Mouse (Mus musculus) midbrain, embryonic 14.5 days (tissue): ENCODE results near the gene Sell. TPM values are rescaled to one million over a fixed set of nuclear protein-coding genes. Genes with fewer than 3 reads are reported as not detected.

Source experiments
- ATAC-seq: fragments of 200-750 bp; cut with Nextera tagmentation; 2 replicates; pipeline ENCODE4 v1.8.0; 2017; ENCODE audit warnings: moderate number of reproducible peaks, moderate library complexity; ENCODE audit not compliant: low FRiP score, low TSS enrichment
- DNase-seq: peaks from one replicate; pipeline ENCODE4 v3.0.0-alpha.2; 2015
- H3K27ac ChIP-seq: fragments of 300-500 bp; sonication (generic); replicated peaks from 2 replicates; pipeline ENCODE4 v1.5.1; 2014; ENCODE audit warnings: mild to moderate bottlenecking, low read depth, low read length, moderate library complexity
- H3K27me3 ChIP-seq: fragments of 300-500 bp; sonication (generic); 2 replicates; pipeline ENCODE4 v1.6.1; 2014; ENCODE audit warnings: low read length, control low read depth, mixed read lengths; ENCODE audit not compliant: control insufficient read depth, insufficient read depth
- H3K36me3 ChIP-seq: fragments of 300-500 bp; sonication (generic); 2 replicates; pipeline ENCODE4 v1.6.1; 2014; ENCODE audit warnings: low read length, control low read depth; ENCODE audit not compliant: control insufficient read depth, insufficient read depth
- H3K4me1 ChIP-seq: fragments of 300-500 bp; sonication (generic); 2 replicates; pipeline ENCODE4 v1.6.1; 2014; ENCODE audit warnings: mild to moderate bottlenecking, antibody characterized with exemption, low read length, control low read depth; ENCODE audit not compliant: control insufficient read depth, insufficient read depth
- H3K4me2 ChIP-seq: fragments of 300-500 bp; sonication (generic); 2 replicates; pipeline ENCODE4 v1.6.1; 2014; ENCODE audit warnings: mild to moderate bottlenecking, low read length, moderate library complexity
- H3K4me3 ChIP-seq: fragments of 300-500 bp; sonication (generic); replicated peaks from 2 replicates; pipeline ENCODE4 v1.5.1; 2014; ENCODE audit warnings: low read depth, low read length
- H3K9ac ChIP-seq: fragments of 300-500 bp; sonication (generic); replicated peaks from 2 replicates; pipeline ENCODE4 v1.6.1; 2014; ENCODE audit warnings: mild to moderate bottlenecking, low read length, moderate library complexity
- H3K9me3 ChIP-seq: fragments of 300-500 bp; sonication (generic); 2 replicates; pipeline ENCODE4 v1.6.1; 2016; ENCODE audit warnings: low read length, control low read depth, mixed read lengths; ENCODE audit not compliant: control insufficient read depth
- WGBS: fragments of 180-500 bp; shearing (Covaris S2); extraction: QIAGEN DNeasy Blood & Tissue Kit; methylation state at CpG from one replicate; pipeline ENCODE4 v1.1.7; 2014; 5-methylcytosine and 5-hydroxymethylcytosine counted together
- polyA plus RNA-seq: library from polyadenylated mRNA; unstranded; fragments of >200 nt; fragmentation: Nextera tagmentation; extraction: Ambion mirVana; gene quantifications from 2 replicates; pipeline ENCODE4 v1.2.1, GENCODE M21; 2014

Sell gene
- polyA plus RNA-seq, 1 experiment from 2014 or later, result 0.33 TPM

DNA sequence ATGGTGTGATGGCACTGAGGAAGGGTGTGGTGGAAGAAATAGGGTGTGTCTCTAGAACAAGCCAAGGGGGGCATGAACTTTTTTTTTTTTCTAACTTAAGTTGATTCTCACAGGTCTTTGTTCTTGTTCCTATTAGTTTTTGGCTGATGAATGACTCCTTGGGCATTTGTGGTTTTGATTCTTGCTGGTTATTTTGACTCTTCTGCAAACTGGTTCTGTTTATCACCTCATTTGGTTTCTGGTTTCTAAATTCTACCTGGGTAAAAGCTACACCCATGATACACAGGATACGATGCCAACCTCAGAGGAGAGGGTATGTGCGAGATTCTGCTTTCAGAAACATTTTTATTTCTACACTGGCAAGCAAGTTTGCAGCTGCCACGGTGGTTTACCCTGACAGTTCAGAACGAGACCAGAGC lies 16.6 kb downstream of the Sell start:
- Histone ChIP-seq H3K36me3 (no peaks in the 10 kb centered on the region), H3K27me3 (no peaks in the 10 kb centered on the region), H3K9ac (no peak overlapping the region), H3K27ac (no peak overlapping the region), H3K9me3 (no peaks in the 10 kb centered on the region), H3K4me1 (no peaks in the 10 kb centered on the region), H3K4me3 (no peak overlapping the region), H3K4me2 (no peak overlapping the region)
- no peak for DNase-seq
- 93% methylated on average over 4 of the region's 4 CpGs for WGBS
- no peak for ATAC-seq

DNA sequence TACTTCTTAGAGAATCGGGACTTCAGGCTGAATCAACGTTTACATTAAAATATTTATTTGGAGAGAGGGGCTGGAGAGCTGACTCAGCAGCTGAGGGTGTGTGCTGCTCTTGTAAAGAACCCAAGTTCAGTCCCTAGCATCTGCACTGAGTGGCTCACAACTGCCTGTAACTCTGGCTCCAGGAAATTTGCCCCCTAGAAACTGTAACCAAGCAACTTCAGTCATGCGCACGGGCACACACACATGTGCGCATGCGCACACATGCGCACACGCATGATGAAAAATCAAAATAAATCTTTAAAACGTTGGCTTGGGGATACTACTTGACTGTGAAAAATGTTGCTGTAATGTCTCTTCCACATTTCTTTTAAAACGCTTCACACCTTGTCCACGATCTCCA lies 17.3 kb downstream of the Sell start:
- Histone ChIP-seq H3K9me3 (no peaks in the 10 kb centered on the region), H3K9ac (no peak overlapping the region), H3K36me3 (no peaks in the 10 kb centered on the region), H3K4me2 (no peak overlapping the region), H3K4me3 (no peak overlapping the region), H3K27ac (no peak overlapping the region), H3K4me1 (no peaks in the 10 kb centered on the region), H3K27me3 (no peaks in the 10 kb centered on the region)
- 91% methylated on average over 11 of the region's 11 CpGs for WGBS
- ATAC-seq, result no peak
- DNase-seq, result no peak

DNA sequence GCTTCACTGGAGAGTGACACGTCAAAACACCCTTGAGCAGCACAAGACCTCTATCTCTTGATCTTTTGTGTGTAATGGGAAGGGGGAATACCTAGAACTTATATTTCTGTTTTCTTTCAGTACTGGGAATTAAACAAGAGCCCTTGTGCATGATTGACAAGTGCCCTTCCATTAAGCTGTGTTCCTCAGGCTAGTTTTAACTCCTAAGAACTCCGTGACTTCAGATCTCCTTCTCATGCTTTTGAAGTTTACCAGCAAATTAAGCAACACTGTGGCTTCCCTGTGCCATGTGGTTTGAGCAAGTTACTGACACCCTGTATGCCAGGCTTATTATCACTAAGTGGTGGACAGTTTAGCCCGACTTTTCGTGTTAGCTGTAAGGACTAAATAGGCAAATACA lies 21.3 kb downstream of the Sell start:
- no peak overlapping the region for H3K27ac ChIP-seq
- H3K36me3 ChIP-seq, result no peaks in the 10 kb centered on the region
- WGBS, result 95% methylated on average over 4 of the region's 4 CpGs
- no peaks in the 10 kb centered on the region for H3K4me1 ChIP-seq
- ATAC-seq, result no peak
- H3K9ac ChIP-seq, result no peak overlapping the region
- no peaks in the 10 kb centered on the region for H3K9me3 ChIP-seq
- H3K27me3 ChIP-seq, result no peaks in the 10 kb centered on the region
- no peak overlapping the region for H3K4me2 ChIP-seq
- H3K4me3 ChIP-seq, result no peak overlapping the region
- no peak for DNase-seq

DNA sequence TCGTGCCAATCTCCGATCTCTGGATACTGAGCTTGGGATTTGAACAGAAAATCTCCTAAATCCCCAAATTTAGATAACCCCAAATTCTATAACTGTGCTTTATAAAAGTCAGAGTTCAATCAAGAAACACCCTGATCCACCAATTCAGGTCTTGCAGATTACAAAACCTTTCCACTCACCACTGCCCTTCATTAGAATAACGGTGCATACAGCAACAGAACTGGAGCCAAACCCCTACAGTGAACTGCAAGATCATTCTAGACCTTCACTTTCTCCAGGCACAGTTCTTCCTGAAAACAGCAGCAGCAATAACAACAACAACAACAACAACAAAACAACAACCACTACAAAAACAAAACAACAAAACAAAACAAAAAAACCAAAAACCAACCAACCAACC lies 25.0 kb downstream of the Sell start:
- H3K4me2 ChIP-seq, result no peak overlapping the region
- DNase-seq (no peak), ATAC-seq (no peak)
- no peak overlapping the region for H3K4me3 ChIP-seq
- H3K36me3 ChIP-seq, result no peaks in the 10 kb centered on the region
- H3K9ac ChIP-seq, result no peak overlapping the region
- WGBS, result 85% methylated on average over 3 of the region's 3 CpGs
- no peak overlapping the region for H3K27ac ChIP-seq
- H3K9me3 ChIP-seq, result no peaks in the 10 kb centered on the region
- H3K4me1 ChIP-seq, result no peaks in the 10 kb centered on the region
- H3K27me3 ChIP-seq, result no peaks in the 10 kb centered on the region

DNA sequence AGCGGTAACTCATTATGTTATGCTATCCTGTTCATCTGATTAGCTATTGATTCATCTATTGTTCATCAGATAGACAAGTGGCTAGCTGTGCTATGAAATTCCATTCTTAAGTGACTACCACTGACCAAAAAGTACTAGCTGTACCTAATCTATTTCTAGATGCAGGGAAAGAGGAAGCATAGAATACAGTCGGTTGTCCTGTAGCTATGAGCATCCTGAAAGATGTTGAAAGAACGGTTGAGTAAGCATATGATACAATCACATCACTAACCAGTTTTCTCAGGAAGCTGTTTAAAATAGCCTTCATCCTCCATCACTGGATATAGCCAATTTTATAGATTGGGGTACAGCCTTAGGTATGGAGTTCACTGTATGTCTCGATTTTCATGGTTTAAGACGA lies 26.1 kb downstream of the Sell start:
- H3K4me3 ChIP-seq, result no peak overlapping the region
- no peak overlapping the region for H3K27ac ChIP-seq
- no peak overlapping the region for H3K4me2 ChIP-seq
- no peaks in the 10 kb centered on the region for H3K27me3 ChIP-seq
- no peaks in the 10 kb centered on the region for H3K9me3 ChIP-seq
- H3K9ac ChIP-seq, result no peak overlapping the region
- 95% methylated on average over 5 of the region's 5 CpGs for whole genome bisulfite sequencing
- DNase-seq (no peak), ATAC-seq (no peak)
- H3K36me3 ChIP-seq, result no peaks in the 10 kb centered on the region
- no peaks in the 10 kb centered on the region for H3K4me1 ChIP-seq

DNA sequence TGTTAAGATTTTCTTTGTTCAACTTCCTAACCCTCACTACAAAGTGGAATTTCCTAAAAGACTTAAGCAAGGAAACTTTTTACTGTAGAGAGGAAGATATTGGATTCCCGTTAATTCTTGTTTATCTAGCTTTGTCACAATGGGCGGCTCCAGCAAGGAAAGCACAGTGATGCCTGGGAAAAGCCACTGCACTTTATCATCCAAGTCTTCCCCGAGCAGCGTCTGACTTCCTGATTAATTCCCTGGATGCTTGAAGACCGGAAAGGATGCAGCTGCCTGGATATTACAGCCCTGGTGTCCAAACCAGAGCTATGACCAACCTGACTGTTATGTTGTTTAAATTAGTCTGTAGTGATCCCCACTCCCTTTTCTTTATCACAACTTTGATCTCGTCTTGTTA lies 35.0 kb downstream of the Sell start:
- Histone ChIP-seq H3K27me3 (no peaks in the 10 kb centered on the region), H3K4me3 (no peak overlapping the region), H3K4me2 (no peak overlapping the region), H3K36me3 (no peaks in the 10 kb centered on the region), H3K9ac (no peak overlapping the region), H3K4me1 (no peaks in the 10 kb centered on the region), H3K27ac (no peak overlapping the region), H3K9me3 (no peaks in the 10 kb centered on the region)
- no peak for ATAC-seq
- 78% methylated on average over 6 of the region's 6 CpGs for WGBS
- DNase-seq, result no peak

DNA sequence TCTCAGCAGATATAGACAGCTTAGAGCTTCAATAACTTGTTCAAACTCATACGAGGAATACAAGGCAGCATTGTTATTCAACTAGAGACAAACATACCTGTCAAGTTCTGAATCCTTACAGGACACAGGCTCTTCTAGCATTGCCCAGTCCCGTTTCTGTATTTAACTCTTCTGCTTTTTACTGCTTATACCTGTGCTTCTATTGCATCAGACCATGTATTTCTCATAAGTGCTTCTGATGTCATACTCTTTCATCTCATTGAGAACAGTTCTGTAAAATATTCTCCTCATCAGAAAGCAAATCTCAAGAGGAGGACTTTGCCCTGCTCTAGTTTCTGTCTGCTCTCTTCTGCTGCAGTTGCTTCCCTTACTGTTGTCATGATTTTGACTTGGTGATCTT lies 36.1 kb downstream of the Sell start:
- Histone ChIP-seq H3K27ac (no peak overlapping the region), H3K4me2 (no peak overlapping the region), H3K9ac (no peak overlapping the region), H3K4me3 (no peak overlapping the region), H3K9me3 (no peaks in the 10 kb centered on the region), H3K4me1 (no peaks in the 10 kb centered on the region), H3K36me3 (no peaks in the 10 kb centered on the region), H3K27me3 (no peaks in the 10 kb centered on the region)
- WGBS, result 89% methylated on average over 2 of the region's 2 CpGs
- ATAC-seq (no peak), DNase-seq (no peak)

DNA sequence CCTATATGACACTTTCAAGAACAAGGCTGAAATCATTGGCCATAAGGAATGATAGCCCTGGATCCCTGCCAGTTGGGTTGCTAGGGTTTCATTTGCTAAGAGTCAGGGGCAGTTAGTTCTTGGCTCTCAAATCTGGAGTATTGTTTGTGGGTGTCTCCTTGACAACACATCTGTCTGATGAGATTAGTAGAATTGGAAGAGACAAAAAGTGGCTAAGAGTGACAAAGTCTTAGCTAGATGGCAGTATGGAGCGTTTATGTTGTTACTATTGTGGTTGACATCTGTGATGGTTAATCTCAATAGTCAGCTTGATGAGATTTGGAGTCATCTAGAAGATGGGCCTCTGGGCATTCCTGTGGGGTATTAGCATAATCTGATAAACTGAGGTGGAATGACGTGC lies 36.6 kb downstream of the Sell start:
- no peaks in the 10 kb centered on the region for H3K36me3 ChIP-seq
- DNase-seq, result peak; percentile 1
- H3K9me3 ChIP-seq, result no peaks in the 10 kb centered on the region
- H3K4me2 ChIP-seq, result no peak overlapping the region
- H3K27me3 ChIP-seq, result no peaks in the 10 kb centered on the region
- no peak overlapping the region for H3K9ac ChIP-seq
- WGBS, result 64% methylated on average over 2 of the region's 2 CpGs
- no peak for ATAC-seq
- H3K4me3 ChIP-seq, result no peak overlapping the region
- H3K4me1 ChIP-seq, result no peaks in the 10 kb centered on the region
- no peak overlapping the region for H3K27ac ChIP-seq

DNA sequence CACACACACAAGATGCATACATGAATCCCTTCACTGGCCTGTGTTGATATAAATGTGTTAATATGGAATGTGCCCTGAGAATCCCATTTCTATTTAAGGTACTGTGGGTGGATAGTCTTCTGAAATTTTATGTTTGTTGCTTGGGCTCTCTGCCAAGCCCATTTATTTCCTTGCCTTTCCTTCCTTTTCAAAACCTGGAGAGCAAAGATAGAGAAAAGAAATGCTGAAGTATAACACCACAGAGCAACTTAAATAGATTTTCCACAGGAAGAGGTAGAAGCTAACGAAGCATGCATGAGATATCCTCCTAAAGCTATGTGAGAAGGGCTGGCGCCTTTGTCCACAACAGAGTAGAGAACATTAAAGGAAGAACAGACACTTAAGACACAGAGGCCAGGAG lies 48.0 kb downstream of the Sell start:
- no peak overlapping the region for H3K9ac ChIP-seq
- DNase-seq, result no peak
- no peak overlapping the region for H3K4me3 ChIP-seq
- H3K4me2 ChIP-seq, result no peak overlapping the region
- H3K9me3 ChIP-seq, result no peaks in the 10 kb centered on the region
- H3K27ac ChIP-seq, result no peak overlapping the region
- ATAC-seq, result no peak
- 83% methylated on average over 2 of the region's 2 CpGs for WGBS
- no peaks in the 10 kb centered on the region for H3K4me1 ChIP-seq
- no peaks in the 10 kb centered on the region for H3K27me3 ChIP-seq
- H3K36me3 ChIP-seq, result no peaks in the 10 kb centered on the region
